Mouse (Mus musculus): ENCODE results near the gene Myh9.
"Not testable (repeated sequence)": the region's sequence is repeated elsewhere in the genome, so short reads cannot be mapped to it uniquely, and the experiment has no call there.

The Myh9 gene

GRCm38 (mm10) chr15:77728739-77729138, 113.2 kb downstream of the Myh9 start, which contains the start of gene Apol9b:
Gene Apol9b (plus strand): TSS chr15:77729039.
- CTCF ChIA-PET, result not testable (repeated sequence)
- POLR2A ChIA-PET, result interaction anchor here in 1 of 4 experiments (0.5 kb wide), 1 partner anchor 196 kb away, joined by 3 read pairs; no protein-coding TSS in a partner anchor

DNA sequence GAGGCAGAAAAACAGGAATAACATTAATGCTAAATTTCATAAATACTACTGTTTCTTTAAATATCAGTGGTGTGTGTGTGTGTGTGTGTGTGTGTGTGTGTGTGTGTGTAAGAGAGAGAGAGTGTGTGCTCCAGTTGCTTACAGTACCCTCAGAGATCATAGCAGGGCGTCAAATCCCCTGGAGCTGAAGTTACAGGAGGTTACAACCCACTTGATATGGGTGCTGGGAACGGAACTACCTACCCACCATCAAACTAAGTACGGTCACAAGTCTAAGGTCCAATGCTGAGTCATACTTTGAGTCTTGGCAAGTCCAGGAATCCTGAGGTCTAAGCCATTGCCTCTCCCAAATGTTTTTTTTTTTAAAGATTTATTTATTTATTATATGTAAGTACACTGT, 114.2 kb downstream of the Myh9 start:
- CTCF ChIA-PET, POLR2A ChIA-PET: not testable (repeated sequence)

DNA sequence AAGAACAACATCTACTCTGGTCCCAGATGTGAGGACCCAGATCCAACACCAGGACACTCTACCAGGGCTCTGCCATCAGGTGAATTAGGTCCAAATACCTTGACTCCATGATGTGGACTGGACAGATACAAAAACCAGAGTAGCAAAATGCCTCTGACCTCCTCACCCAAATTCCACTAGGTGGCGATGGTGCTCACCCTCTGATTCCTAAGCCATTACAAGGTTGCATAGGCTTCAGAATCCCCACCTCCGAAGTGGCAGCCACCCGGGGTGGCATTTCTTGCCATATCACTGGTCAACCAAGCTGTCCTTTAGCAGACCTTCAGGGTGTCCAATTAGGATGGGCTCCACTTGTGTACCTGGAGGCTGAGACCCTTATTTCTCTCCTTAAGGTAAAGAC, 114.8 kb downstream of the Myh9 start:
- POLR2A ChIA-PET, CTCF ChIA-PET: not testable (repeated sequence)

- POLR2A ChIA-PET, CTCF ChIA-PET: not testable (repeated sequence)
These were observed 116.5 kb downstream of the Myh9 start for GRCm38 (mm10) chr15:77725393-77726020.

DNA sequence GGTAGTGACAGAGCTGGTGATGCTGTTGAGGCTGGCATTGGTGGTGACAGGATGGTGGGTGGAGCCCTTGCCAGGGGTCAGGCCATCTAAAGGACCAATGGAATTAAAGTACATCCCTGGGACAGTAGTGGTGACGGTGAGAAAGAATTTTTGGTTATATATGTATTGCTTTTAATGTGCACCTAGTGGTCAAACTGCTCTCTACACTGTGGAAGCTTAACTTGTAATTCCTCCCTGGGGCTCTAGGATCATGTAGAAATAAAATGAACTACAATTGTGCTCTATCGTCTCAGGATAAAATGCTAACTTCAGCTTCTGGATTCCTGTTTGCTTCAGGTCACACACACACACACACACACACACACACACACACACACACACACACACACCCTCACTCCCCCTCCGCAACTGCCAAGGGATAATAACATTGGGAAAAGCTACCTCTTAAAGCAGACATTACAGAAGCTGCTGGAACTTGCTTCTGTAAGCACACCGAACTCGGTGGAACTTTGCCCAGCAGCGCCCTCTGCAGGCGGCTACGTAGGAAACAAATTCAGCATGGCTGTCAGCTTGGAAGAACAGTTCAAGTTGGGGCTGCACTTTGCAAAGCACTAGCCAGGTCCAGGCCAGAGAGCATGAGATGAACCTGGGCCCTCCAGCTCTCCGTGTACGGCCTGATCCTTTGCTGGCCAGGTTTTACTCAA, 117.6 kb downstream of the Myh9 start:
- CTCF ChIA-PET, POLR2A ChIA-PET: not testable (repeated sequence)

DNA sequence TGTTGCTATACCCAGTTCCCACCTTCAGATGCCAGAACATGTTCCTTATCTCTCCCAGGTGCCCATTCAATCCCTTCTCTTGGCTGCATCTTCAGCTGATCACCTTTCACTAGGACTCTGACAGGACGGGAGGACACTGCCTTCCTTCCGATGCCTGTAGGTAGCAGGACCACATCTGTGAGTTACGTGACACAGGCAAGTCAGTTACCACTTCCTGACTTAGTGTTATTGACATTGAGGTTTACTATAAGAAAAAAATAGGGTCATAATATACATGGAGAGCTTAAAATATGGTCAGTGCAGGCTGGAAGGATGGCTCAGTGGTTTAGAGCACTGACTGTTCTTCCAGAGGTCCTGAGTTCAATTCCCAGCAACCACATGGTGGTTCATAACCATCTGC, 120.5 kb downstream of the Myh9 start:
- CTCF ChIA-PET, POLR2A ChIA-PET: not testable (repeated sequence)

GRCm38 (mm10) chr15:77718240-77718639, 123.7 kb downstream of the Myh9 start:
- CTCF ChIA-PET, POLR2A ChIA-PET: not testable (repeated sequence)

Data from embryonic stem cell, embryonic (primary cell).